Comparison of ENCODE assay signal across 11 mouse cellular contexts in the genomic region with DNA sequence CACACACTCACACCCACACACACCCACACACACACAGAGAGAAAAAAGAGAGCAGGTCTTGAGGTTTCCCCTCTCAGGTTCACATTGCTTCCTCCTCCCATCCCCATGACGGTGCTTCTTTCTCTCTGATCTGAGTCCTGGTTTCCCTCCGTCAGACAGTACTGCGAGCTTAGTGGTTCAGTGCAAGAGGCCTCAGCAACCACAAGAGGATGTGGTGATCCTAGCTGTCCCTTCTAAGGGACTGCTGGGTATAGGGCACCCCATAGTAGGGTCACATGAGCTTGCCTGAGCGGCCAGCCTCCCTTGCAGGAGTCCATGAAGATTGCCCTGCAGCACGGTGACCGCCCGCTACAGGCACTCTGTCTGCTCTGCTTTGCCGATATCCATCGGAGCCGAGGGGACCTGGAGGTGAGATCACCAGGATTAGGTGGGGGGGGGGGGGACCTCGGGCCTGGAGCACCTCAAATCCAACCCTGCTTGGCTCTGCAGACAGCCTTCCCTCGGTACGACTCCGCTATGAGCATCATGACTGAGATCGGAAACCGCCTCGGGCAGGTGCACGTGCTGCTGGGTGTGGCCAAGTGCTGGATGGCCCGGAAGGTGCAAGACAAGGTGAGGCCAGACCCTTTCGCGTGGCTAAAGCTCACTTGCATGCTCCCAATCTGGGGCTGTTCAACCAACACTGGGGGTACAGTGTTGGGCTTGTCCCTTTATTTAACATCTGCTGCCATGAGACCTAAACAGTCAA. TPM values are rescaled to one million over a fixed set of nuclear protein-coding genes. Genes with fewer than 3 reads are reported as not detected.
DNase-seq lines count a peak whose midpoint lies in the region; ATAC-seq and TF ChIP-seq lines count a peak whose summit lies in the region.
"Had no signal": no experiment of that assay in that cellular context is flagged by ENCODE, and none has a peak within 500 bp of the region (broad histone marks: within the 10 kb centered on the region; RNA-seq: fewer than 3 reads in every experiment).

No protein-coding gene starts in this region.

- WGBS in forebrain, embryonic 11.5 days, result 69% methylated on average over 20 of the region's 21 CpGs
- WGBS in forebrain, postnatal 0 days, result 67% methylated on average over 21 of the region's 21 CpGs
- WGBS in midbrain, embryonic 11.5 days, result 74% methylated on average over 21 of the region's 21 CpGs
- WGBS in midbrain, postnatal 0 days, result 77% methylated on average over 20 of the region's 21 CpGs
- WGBS in liver, embryonic 15.5 days (ENCODE audit: insufficient replicate concordance), result 41% methylated on average over 21 of the region's 21 CpGs

- H3K4me1 ChIP-seq in forebrain, embryonic 11.5 days (replicated peaks; ENCODE audit: control insufficient read depth, insufficient read depth, low read length), result peaks cover 2% of the 10 kb centered on the region; the same call in 1 of the 2 replicates
- H3K4me1 ChIP-seq in forebrain, postnatal 0 days (ENCODE audit: insufficient read depth), result no peaks in the 10 kb centered on the region
- no peaks in the 10 kb centered on the region for H3K4me1 ChIP-seq in midbrain, embryonic 11.5 days (ENCODE audit: control insufficient read depth, insufficient read depth, low read length)
- no peaks in the 10 kb centered on the region for H3K4me1 ChIP-seq in midbrain, postnatal 0 days (ENCODE audit: insufficient read depth, low read length)
- peaks cover 16% of the 10 kb centered on the region for H3K4me1 ChIP-seq in liver, embryonic 15.5 days (replicated peaks)
- H3K4me1 ChIP-seq: hindbrain, embryonic 15.5 days; limb, embryonic 15.5 days had no signal

- H3K4me3 ChIP-seq in forebrain, embryonic 11.5 days (ENCODE audit: low read depth, low read length), result no peak overlapping the region
- no peak overlapping the region for H3K4me3 ChIP-seq in forebrain, postnatal 0 days (ENCODE audit: low read depth, low read length)
- no peak overlapping the region for H3K4me3 ChIP-seq in midbrain, embryonic 11.5 days (ENCODE audit: low read depth, low read length)
- H3K4me3 ChIP-seq in midbrain, postnatal 0 days (ENCODE audit: low read depth, low read length), result no peak overlapping the region
- H3K4me3 ChIP-seq in liver, embryonic 15.5 days (replicated peaks), result 0 out of 2 replicates have a peak overlapping the region, but pooled peaks have one; percentile 2
- H3K4me3 ChIP-seq: hindbrain, embryonic 15.5 days; limb, embryonic 15.5 days had no signal

- H3K9ac ChIP-seq in forebrain, embryonic 11.5 days (ENCODE audit: low read length), result peak overlapping the region; percentile 29; the same call in 1 of the 2 replicates
- no peak overlapping the region for H3K9ac ChIP-seq in forebrain, postnatal 0 days
- no peak overlapping the region for H3K9ac ChIP-seq in midbrain, embryonic 11.5 days (ENCODE audit: low read length)
- H3K9ac ChIP-seq in midbrain, postnatal 0 days (replicated peaks; ENCODE audit: low read length, poor library complexity, severe bottlenecking), result no peak overlapping the region
- no peak overlapping the region for H3K9ac ChIP-seq in liver, embryonic 15.5 days
- H3K9ac ChIP-seq: hindbrain, embryonic 15.5 days; limb, embryonic 15.5 days had no signal

- no peaks in the 10 kb centered on the region for H3K36me3 ChIP-seq in forebrain, embryonic 11.5 days (ENCODE audit: control insufficient read depth, insufficient read depth, low read length)
- no peaks in the 10 kb centered on the region for H3K36me3 ChIP-seq in forebrain, postnatal 0 days (ENCODE audit: insufficient read depth)
- no peaks in the 10 kb centered on the region for H3K36me3 ChIP-seq in midbrain, embryonic 11.5 days (ENCODE audit: control insufficient read depth, insufficient read depth, low read length)
- no peaks in the 10 kb centered on the region for H3K36me3 ChIP-seq in midbrain, postnatal 0 days (ENCODE audit: insufficient read depth, low read length)
- no peaks in the 10 kb centered on the region for H3K36me3 ChIP-seq in liver, embryonic 15.5 days (replicated peaks)
- H3K36me3 ChIP-seq: hindbrain, embryonic 15.5 days; limb, embryonic 15.5 days had no signal

- TF ChIP-seq CTCF in forebrain, postnatal 0 days (IDR thresholded peaks at IDR 0.05; ENCODE audit: low read depth), result no peak
- TF ChIP-seq CTCF in midbrain, postnatal 0 days (IDR thresholded peaks at IDR 0.05), result no peak

- no peaks in the 10 kb centered on the region for H3K27me3 ChIP-seq in forebrain, embryonic 11.5 days (ENCODE audit: control insufficient read depth, insufficient read depth, low read length)
- H3K27me3 ChIP-seq in forebrain, postnatal 0 days (ENCODE audit: insufficient read depth, low read length), result no peaks in the 10 kb centered on the region
- no peaks in the 10 kb centered on the region for H3K27me3 ChIP-seq in midbrain, embryonic 11.5 days (ENCODE audit: control insufficient read depth, insufficient read depth, low read length)
- H3K27me3 ChIP-seq in midbrain, postnatal 0 days (ENCODE audit: insufficient read depth, low read length), result no peaks in the 10 kb centered on the region
- no peaks in the 10 kb centered on the region for H3K27me3 ChIP-seq in liver, embryonic 15.5 days
- H3K27me3 ChIP-seq: hindbrain, embryonic 15.5 days; limb, embryonic 15.5 days had no signal

- no peak overlapping the region for H3K4me2 ChIP-seq in forebrain, embryonic 11.5 days (ENCODE audit: low read depth, low read length, severe bottlenecking)
- H3K4me2 ChIP-seq in forebrain, postnatal 0 days (ENCODE audit: low read depth), result no peak overlapping the region
- no peak overlapping the region for H3K4me2 ChIP-seq in midbrain, embryonic 11.5 days
- H3K4me2 ChIP-seq in midbrain, postnatal 0 days (ENCODE audit: low read depth, low read length, poor library complexity, severe bottlenecking), result no peak overlapping the region
- peak overlapping the region; percentile 34; the same call in 1 of the 2 replicates for H3K4me2 ChIP-seq in liver, embryonic 15.5 days
- H3K4me2 ChIP-seq: hindbrain, embryonic 15.5 days; limb, embryonic 15.5 days had no signal

- H3K27ac ChIP-seq in forebrain, embryonic 11.5 days (ENCODE audit: low read depth, low read length), result no peak overlapping the region
- H3K27ac ChIP-seq in forebrain, postnatal 0 days (ENCODE audit: low read depth, low read length), result no peak overlapping the region
- H3K27ac ChIP-seq in midbrain, embryonic 11.5 days (ENCODE audit: low read depth, low read length), result no peak overlapping the region
- H3K27ac ChIP-seq in midbrain, postnatal 0 days (ENCODE audit: low read depth, low read length), result no peak overlapping the region
- no peak overlapping the region for H3K27ac ChIP-seq in liver, embryonic 15.5 days (replicated peaks)
- H3K27ac ChIP-seq: hindbrain, embryonic 15.5 days; limb, embryonic 15.5 days had no signal

- ATAC-seq in forebrain, embryonic 11.5 days (replicated peaks; ENCODE audit: low FRiP score), result peak; percentile 53
- no peak; the same call in 1 of the 2 replicates for ATAC-seq in forebrain, postnatal 0 days
- peak; percentile 27; the same call in 1 of the 2 replicates for ATAC-seq in midbrain, embryonic 11.5 days (ENCODE audit: low FRiP score)
- no peak for ATAC-seq in midbrain, postnatal 0 days (ENCODE audit: low FRiP score)
- peak; percentile 22; the same call in 1 of the 2 replicates for ATAC-seq in liver, embryonic 15.5 days (ENCODE audit: insufficient read depth)

- DNase-seq in forebrain, embryonic 11.5 days (ENCODE audit: low spot score), result no peak
- DNase-seq in forebrain, postnatal 0 days, result no peak
- no peak for DNase-seq in midbrain, embryonic 11.5 days (ENCODE audit: low spot score, missing footprints)
- DNase-seq in midbrain, postnatal 0 days (ENCODE audit: low spot score), result no peak
- peak; percentile 49 for DNase-seq in thymus, postnatal 25 days
- no peak for DNase-seq in layer of hippocampus, adult 9-11 months
- DNase-seq in frontal cortex, postnatal 10 days (ENCODE audit: low spot score in 2 of 2), result no peak
- DNase-seq: gastrocnemius, postnatal 10 days had no signal

- no peaks in the 10 kb centered on the region for H3K9me3 ChIP-seq in forebrain, embryonic 11.5 days (ENCODE audit: control insufficient read depth, low read length)
- H3K9me3 ChIP-seq in forebrain, postnatal 0 days (ENCODE audit: low read length), result no peaks in the 10 kb centered on the region
- no peaks in the 10 kb centered on the region for H3K9me3 ChIP-seq in midbrain, embryonic 11.5 days (ENCODE audit: control insufficient read depth, low read length)
- no peaks in the 10 kb centered on the region for H3K9me3 ChIP-seq in midbrain, postnatal 0 days (ENCODE audit: low read length)
- H3K9me3 ChIP-seq in liver, embryonic 15.5 days (replicated peaks), result no peaks in the 10 kb centered on the region
- H3K9me3 ChIP-seq: hindbrain, embryonic 15.5 days; limb, embryonic 15.5 days had no signal

RNA-seq across cellular contexts. Expression of a gene that starts 7.4 kb away (rescaled TPM):
- polyA plus RNA-seq in forebrain, embryonic 11.5 days (2014; fragmentation: Nextera tagmentation; extraction: Ambion mirVana), result 3.1 and 5.0 TPM in 2 replicates
- total RNA-seq in forebrain, postnatal 0 days (2014; rRNA removed), result 0.38 and 1.2 TPM in 2 replicates
- polyA plus RNA-seq in forebrain, postnatal 0 days (2015; fragmentation: Nextera tagmentation; extraction: Ambion mirVana), result 0.93 and 1.1 TPM in 2 replicates
- polyA plus RNA-seq in midbrain, embryonic 11.5 days (2014; fragmentation: Nextera tagmentation; extraction: Ambion mirVana), result 0.63 and 0.98 TPM in 2 replicates
- total RNA-seq in midbrain, postnatal 0 days (2014; rRNA removed), result 1.7 and 2.4 TPM in 2 replicates
- 0.97 and 1.2 TPM in 2 replicates for polyA plus RNA-seq in midbrain, postnatal 0 days (2015; fragmentation: Nextera tagmentation; extraction: Ambion mirVana)
- polyA plus RNA-seq in liver, embryonic 15.5 days (2015; fragmentation: Nextera tagmentation; extraction: Ambion mirVana), result 1.1 TPM in 2 replicates

RNA-seq across cellular contexts. Expression of a gene that starts 11.0 kb away (rescaled TPM):
- 354 and 371 TPM in 2 replicates for polyA plus RNA-seq in forebrain, embryonic 11.5 days (2014; fragmentation: Nextera tagmentation; extraction: Ambion mirVana)
- 184 and 255 TPM in 2 replicates for total RNA-seq in forebrain, postnatal 0 days (2014; rRNA removed)
- 242 and 253 TPM in 2 replicates for polyA plus RNA-seq in forebrain, postnatal 0 days (2015; fragmentation: Nextera tagmentation; extraction: Ambion mirVana)
- 364 and 369 TPM in 2 replicates for polyA plus RNA-seq in midbrain, embryonic 11.5 days (2014; fragmentation: Nextera tagmentation; extraction: Ambion mirVana)
- total RNA-seq in midbrain, postnatal 0 days (2014; rRNA removed), result 166 and 183 TPM in 2 replicates
- polyA plus RNA-seq in midbrain, postnatal 0 days (2015; fragmentation: Nextera tagmentation; extraction: Ambion mirVana), result 245 and 253 TPM in 2 replicates
- polyA plus RNA-seq in liver, embryonic 15.5 days (2015; fragmentation: Nextera tagmentation; extraction: Ambion mirVana), result 138 and 146 TPM in 2 replicates

RNA-seq across cellular contexts. Expression of a gene that starts 27.4 kb away (rescaled TPM):
- 23.3 and 23.6 TPM in 2 replicates for polyA plus RNA-seq in forebrain, embryonic 11.5 days (2014; fragmentation: Nextera tagmentation; extraction: Ambion mirVana)
- 25.5 and 26.8 TPM in 2 replicates for total RNA-seq in forebrain, postnatal 0 days (2014; rRNA removed)
- polyA plus RNA-seq in forebrain, postnatal 0 days (2015; fragmentation: Nextera tagmentation; extraction: Ambion mirVana), result 19.7 and 22.3 TPM in 2 replicates
- polyA plus RNA-seq in midbrain, embryonic 11.5 days (2014; fragmentation: Nextera tagmentation; extraction: Ambion mirVana), result 16.6 and 18.9 TPM in 2 replicates
- 34.1 and 40.3 TPM in 2 replicates for total RNA-seq in midbrain, postnatal 0 days (2014; rRNA removed)
- polyA plus RNA-seq in midbrain, postnatal 0 days (2015; fragmentation: Nextera tagmentation; extraction: Ambion mirVana), result 22.7 and 26.3 TPM in 2 replicates
- 10.9 and 13.6 TPM in 2 replicates for polyA plus RNA-seq in liver, embryonic 15.5 days (2015; fragmentation: Nextera tagmentation; extraction: Ambion mirVana)

RNA-seq across cellular contexts. Expression of a gene that starts 39.4 kb away (rescaled TPM):
- polyA plus RNA-seq in forebrain, embryonic 11.5 days (2014; fragmentation: Nextera tagmentation; extraction: Ambion mirVana), result 2.2 and 4.9 TPM in 2 replicates
- 2.2 and 3.9 TPM in 2 replicates for total RNA-seq in forebrain, postnatal 0 days (2014; rRNA removed)
- polyA plus RNA-seq in forebrain, postnatal 0 days (2015; fragmentation: Nextera tagmentation; extraction: Ambion mirVana), result 4.7 and 5.1 TPM in 2 replicates
- polyA plus RNA-seq in midbrain, embryonic 11.5 days (2014; fragmentation: Nextera tagmentation; extraction: Ambion mirVana), result 4.0 and 4.5 TPM in 2 replicates
- total RNA-seq in midbrain, postnatal 0 days (2014; rRNA removed), result 4.4 and 10.0 TPM in 2 replicates
- 4.0 and 4.2 TPM in 2 replicates for polyA plus RNA-seq in midbrain, postnatal 0 days (2015; fragmentation: Nextera tagmentation; extraction: Ambion mirVana)
- polyA plus RNA-seq in liver, embryonic 15.5 days (2015; fragmentation: Nextera tagmentation; extraction: Ambion mirVana), result 25.9 and 26.9 TPM in 2 replicates

Comparison
In these comparisons a context has a peak if more than half of its experiments do, and no peak if none do; other contexts are left out.
1. ATAC-seq: peak in forebrain, embryonic 11.5 days (single experiment), midbrain, embryonic 11.5 days (single experiment) and liver, embryonic 15.5 days (single experiment); none in forebrain, postnatal 0 days (single experiment) and midbrain, postnatal 0 days (single experiment).